Mouse (Mus musculus) G1E (cell line): ENCODE data around the gene Zdhhc1.

Source experiments
- CTCF ChIP-seq: IDR thresholded peaks from 2 replicates; pipeline ENCODE4 v1.5.1; 2012; ENCODE audit warnings: low read depth, low read length, inconsistent platforms, mixed read lengths
- GATA1 ChIP-seq: IDR thresholded peaks from 2 replicates; pipeline ENCODE4 v1.6.1; 2012; ENCODE audit warnings: borderline replicate concordance, low read length, inconsistent platforms, mixed read lengths
- POLR2AphosphoS5 ChIP-seq: IDR thresholded peaks from 2 replicates; pipeline ENCODE4 v1.6.1; 2012; ENCODE audit warnings: low read depth, low read length, inconsistent platforms; ENCODE audit not compliant: insufficient replicate concordance
- TAL1 ChIP-seq: conservative IDR thresholded peaks from 2 replicates; pipeline ENCODE4 v1.6.1; 2012; ENCODE audit warnings: low read depth, low read length, inconsistent platforms, mixed read lengths

- TF ChIP-seq CTCF (no peak), POLR2AphosphoS5 (no peak), TAL1 (no peak), GATA1 (no peak)
Observed at GRCm38 (mm10) chr8:105545249-105545648, 48.5 kb upstream of the Zdhhc1 start.
